Comparison of ENCODE assay signal across 19 mouse cellular contexts in the genomic region with DNA sequence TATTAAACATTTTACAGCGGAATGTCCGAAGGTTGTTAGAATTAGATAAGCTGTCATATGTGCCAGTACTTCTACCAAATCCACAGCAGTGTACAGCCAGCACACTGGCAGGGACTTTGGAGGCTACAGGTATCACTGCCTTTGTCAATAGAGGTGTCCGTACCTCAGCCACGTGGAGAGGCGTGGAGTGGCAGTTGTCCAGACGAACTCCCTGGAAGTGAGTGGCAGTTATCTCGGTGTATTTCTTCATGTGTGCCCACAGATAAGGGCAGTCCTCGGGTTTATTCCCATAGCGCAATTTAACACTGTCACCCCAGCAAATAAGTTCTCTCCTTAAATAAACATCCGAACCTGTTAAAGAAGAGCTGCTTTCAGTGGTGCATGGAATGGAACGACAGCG. TPM values are rescaled to one million over a fixed set of nuclear protein-coding genes. Genes with fewer than 3 reads are reported as not detected.
DNase-seq lines count a peak whose midpoint lies in the region; ATAC-seq and TF ChIP-seq lines count a peak whose summit lies in the region.
"Had no signal": no experiment of that assay in that cellular context is flagged by ENCODE, and none has a peak within 500 bp of the region (broad histone marks: within the 10 kb centered on the region; RNA-seq: fewer than 3 reads in every experiment).

No protein-coding gene starts in this region.

- no peak overlapping the region for H3K9ac ChIP-seq in kidney, embryonic 15.5 days
- no peak overlapping the region for H3K9ac ChIP-seq in liver, embryonic 13.5 days
- H3K9ac ChIP-seq in liver, embryonic 11.5 days (ENCODE audit: low read depth, low read length) = no peak overlapping the region
- H3K9ac ChIP-seq: forebrain, embryonic 13.5 days; forebrain, postnatal 0 days; heart, embryonic 15.5 days; hindbrain, embryonic 13.5 days had no signal

- no peaks in the 10 kb centered on the region for H3K9me3 ChIP-seq in kidney, embryonic 15.5 days (replicated peaks)
- H3K9me3 ChIP-seq in liver, embryonic 13.5 days (replicated peaks) = no peaks in the 10 kb centered on the region
- no peaks in the 10 kb centered on the region for H3K9me3 ChIP-seq in liver, embryonic 11.5 days (ENCODE audit: control insufficient read depth, low read length)
- H3K9me3 ChIP-seq: embryonic facial prominence, embryonic 10.5 days; forebrain, embryonic 13.5 days; heart, embryonic 10.5 days; heart, embryonic 15.5 days; hindbrain, embryonic 13.5 days had no signal

- DNase-seq in gastrocnemius, adult 2 months = peak; percentile 41
- no peak for DNase-seq in gastrocnemius, postnatal 36 days
- no peak for DNase-seq in kidney, postnatal 10 days
- DNase-seq in liver, embryonic 13.5 days = no peak
- no peak for DNase-seq in liver, embryonic 11.5 days (ENCODE audit: low spot score)
- no peak for DNase-seq in testis, postnatal 14 days (ENCODE audit: low spot score)
- DNase-seq: adrenal gland, postnatal 14 days; cerebellum, adult 18-20 months; cerebellum, adult 9-11 months; forebrain, postnatal 0 days; heart, adult 18-20 months; heart, postnatal 14 days had no signal

- ATAC-seq in kidney, embryonic 15.5 days (replicated peaks; ENCODE audit: low FRiP score) = peak; percentile 33
- ATAC-seq in liver, embryonic 13.5 days (ENCODE audit: low read depth) = peak; percentile 53; the same call in 1 of the 2 replicates
- ATAC-seq in liver, embryonic 11.5 days (replicated peaks; ENCODE audit: low FRiP score) = no peak; the same call in 1 of the 2 replicates
- ATAC-seq in megakaryocyte-erythroid progenitor cell, adult 5-6 weeks (replicated peaks; ENCODE audit: low FRiP score, low TSS enrichment, poor library complexity, severe bottlenecking) = peak; percentile 86
- ATAC-seq: forebrain, embryonic 13.5 days; forebrain, postnatal 0 days had no signal

- no peak overlapping the region for H3K4me3 ChIP-seq in gastrocnemius, adult 2 months
- no peak overlapping the region for H3K4me3 ChIP-seq in kidney, embryonic 15.5 days (replicated peaks)
- no peak overlapping the region for H3K4me3 ChIP-seq in liver, embryonic 13.5 days (replicated peaks)
- H3K4me3 ChIP-seq in liver, embryonic 11.5 days (ENCODE audit: low read depth, low read length) = no peak overlapping the region
- H3K4me3 ChIP-seq: embryonic facial prominence, embryonic 10.5 days; forebrain, embryonic 13.5 days; heart, embryonic 10.5 days; heart, embryonic 15.5 days; hindbrain, embryonic 13.5 days had no signal

- peaks cover 71% of the 10 kb centered on the region for H3K36me3 ChIP-seq in kidney, embryonic 15.5 days
- peaks cover 43% of the 10 kb centered on the region for H3K36me3 ChIP-seq in liver, embryonic 13.5 days
- H3K36me3 ChIP-seq in liver, embryonic 11.5 days (ENCODE audit: control insufficient read depth, insufficient read depth, low read length) = peaks cover 16% of the 10 kb centered on the region

- no peak for TF ChIP-seq CTCF in gastrocnemius, adult 2 months (IDR thresholded peaks at IDR 0.05)

- peak overlapping the region; percentile 87 for H3K27ac ChIP-seq in gastrocnemius, adult 2 months
- H3K27ac ChIP-seq in kidney, embryonic 15.5 days = no peak overlapping the region
- H3K27ac ChIP-seq in liver, embryonic 13.5 days = no peak overlapping the region
- no peak overlapping the region for H3K27ac ChIP-seq in liver, embryonic 11.5 days (ENCODE audit: low read depth, low read length)
- H3K27ac ChIP-seq: embryonic facial prominence, embryonic 10.5 days; forebrain, embryonic 13.5 days; heart, embryonic 10.5 days; heart, embryonic 15.5 days; hindbrain, embryonic 13.5 days had no signal

- intact Hi-C loops in gastrocnemius, adult 2 months (cut with DNase I) = no loop called here
- intact Hi-C loops in gastrocnemius, postnatal 36 days (cut with DNase I) = no loop called here

- 0 out of 2 replicates have a peak, but pooled peaks cover 3% of the 10 kb centered on the region for H3K4me1 ChIP-seq in kidney, embryonic 15.5 days
- H3K4me1 ChIP-seq in liver, embryonic 13.5 days (replicated peaks) = peaks cover 13% of the 10 kb centered on the region
- H3K4me1 ChIP-seq in liver, embryonic 11.5 days (replicated peaks; ENCODE audit: control insufficient read depth, insufficient read depth, low read length) = no peaks in the 10 kb centered on the region; the same call in 1 of the 2 replicates
- H3K4me1 ChIP-seq: embryonic facial prominence, embryonic 10.5 days; forebrain, embryonic 13.5 days; heart, embryonic 10.5 days; heart, embryonic 15.5 days; hindbrain, embryonic 13.5 days had no signal

- no peaks in the 10 kb centered on the region for H3K27me3 ChIP-seq in kidney, embryonic 15.5 days
- no peaks in the 10 kb centered on the region for H3K27me3 ChIP-seq in liver, embryonic 13.5 days
- H3K27me3 ChIP-seq in liver, embryonic 11.5 days (replicated peaks; ENCODE audit: control insufficient read depth, insufficient read depth, low read length) = no peaks in the 10 kb centered on the region
- H3K27me3 ChIP-seq: forebrain, embryonic 13.5 days; heart, embryonic 15.5 days; hindbrain, embryonic 13.5 days had no signal

- 66% methylated on average over 12 of the region's 12 CpGs for WGBS in kidney, embryonic 15.5 days
- WGBS in liver, embryonic 13.5 days (ENCODE audit: insufficient replicate concordance) = 44% methylated on average over 12 of the region's 12 CpGs
- WGBS in liver, embryonic 11.5 days = 62% methylated on average over 12 of the region's 12 CpGs

- no peak overlapping the region for H3K4me2 ChIP-seq in kidney, embryonic 15.5 days
- H3K4me2 ChIP-seq in liver, embryonic 13.5 days = no peak overlapping the region
- no peak overlapping the region for H3K4me2 ChIP-seq in liver, embryonic 11.5 days
- H3K4me2 ChIP-seq: forebrain, embryonic 13.5 days; heart, embryonic 15.5 days; hindbrain, embryonic 13.5 days had no signal

RNA-seq across cellular contexts. Expression of a gene that starts 23.7 kb away (rescaled TPM):
- 1,000 to 10,000 TPM in 1 of 2 experiments, 100 to 1,000 TPM in 1; 657 to 1,000 TPM for total RNA-seq in gastrocnemius, adult 2 months (2021)
- 100 to 1,000 TPM; 722 to 762 TPM for total RNA-seq in gastrocnemius, postnatal 36 days (2021)
- 20.6 and 21.3 TPM in 2 replicates for polyA plus RNA-seq in kidney, embryonic 15.5 days (2015; fragmentation: Nextera tagmentation; extraction: Ambion mirVana)
- polyA plus RNA-seq in liver, embryonic 13.5 days (2015; fragmentation: Nextera tagmentation; extraction: Ambion mirVana) = 4.4 and 6.0 TPM in 2 replicates
- polyA plus RNA-seq in liver, embryonic 11.5 days (2014; fragmentation: Nextera tagmentation; extraction: Ambion mirVana) = 13.4 and 13.6 TPM in 2 replicates
- 11.3 and 13.3 TPM in 2 replicates for total RNA-seq in megakaryocyte-erythroid progenitor cell, adult 5-6 weeks (2014; fragmentation: Nextera tagmentation)
- total RNA-seq in megakaryocyte-erythroid progenitor cell, adult 5-6 weeks (2017) = 6.2 and 7.8 TPM in 2 replicates

Comparison
In these comparisons a context has a peak if more than half of its experiments do, and no peak if none do; other contexts are left out.
1. RNA of a gene that starts 23.7 kb away (total RNA-seq): 657 to 1,000 TPM in gastrocnemius, adult 2 months and 722 to 762 TPM in gastrocnemius, postnatal 36 days; 6.2 to 13.3 TPM in megakaryocyte-erythroid progenitor cell, adult 5-6 weeks; every median in the first group is over 10 times any median in the second.